Mouse (Mus musculus) limb, embryonic 13.5 days (tissue): ENCODE results near the gene Hist1h2bk. TPM values are rescaled to one million over a fixed set of nuclear protein-coding genes. Genes with fewer than 3 reads are reported as not detected.
"Not testable (repeated sequence)": the region's sequence is repeated elsewhere in the genome, so short reads cannot be mapped to it uniquely, and the experiment has no call there.

Experiments
- ATAC-seq: fragments of 200-750 bp; cut with Nextera tagmentation; 2 replicates; pipeline ENCODE4 v1.8.0; 2017; ENCODE audit warnings: low read depth, moderate number of reproducible peaks, moderate TSS enrichment; ENCODE audit not compliant: low FRiP score
- H3K27ac ChIP-seq: fragments of 300-500 bp; sonication (generic); 2 replicates; pipeline ENCODE4 v1.5.1; 2015; ENCODE audit warnings: inconsistent platforms, mild to moderate bottlenecking, moderate library complexity
- H3K27me3 ChIP-seq: fragments of 300-500 bp; sonication (generic); 2 replicates; pipeline ENCODE4 v1.6.1; 2015; ENCODE audit warnings: mild to moderate bottlenecking, inconsistent platforms
- H3K36me3 ChIP-seq: fragments of 300-500 bp; sonication (generic); 2 replicates; pipeline ENCODE4 v1.6.1; 2015; ENCODE audit warnings: inconsistent platforms, mild to moderate bottlenecking, moderate library complexity
- H3K4me1 ChIP-seq: fragments of 300-500 bp; sonication (generic); 2 replicates; pipeline ENCODE4 v1.6.1; 2015; ENCODE audit warnings: inconsistent platforms
- H3K4me2 ChIP-seq: fragments of 300-500 bp; sonication (generic); replicated peaks from 2 replicates; pipeline ENCODE4 v1.6.1; 2015; ENCODE audit warnings: inconsistent platforms, mild to moderate bottlenecking, moderate library complexity
- H3K4me3 ChIP-seq: fragments of 300-500 bp; sonication (generic); 2 replicates; pipeline ENCODE4 v1.5.1; 2015; ENCODE audit warnings: moderate library complexity, mild to moderate bottlenecking, inconsistent platforms
- H3K9ac ChIP-seq: fragments of 300-500 bp; sonication (generic); 2 replicates; pipeline ENCODE4 v1.6.1; 2015; ENCODE audit warnings: mild to moderate bottlenecking, inconsistent platforms
- H3K9me3 ChIP-seq: fragments of 300-500 bp; sonication (generic); 2 replicates; pipeline ENCODE4 v1.6.1; 2016; ENCODE audit warnings: inconsistent platforms
- WGBS: fragments of 180-500 bp; shearing (Covaris S2); methylation state at CpG from one replicate; pipeline ENCODE4 v1.1.7; 2015; 5-methylcytosine and 5-hydroxymethylcytosine counted together
- polyA plus RNA-seq: library from polyadenylated mRNA; unstranded; fragments of >200 nt; fragmentation: Nextera tagmentation; extraction: Ambion mirVana; gene quantifications from 2 replicates; pipeline ENCODE4 v1.2.1, GENCODE M21; 2015

Hist1h2bk gene
- 14.4 and 16.2 TPM in 2 replicates for polyA plus RNA-seq

DNA sequence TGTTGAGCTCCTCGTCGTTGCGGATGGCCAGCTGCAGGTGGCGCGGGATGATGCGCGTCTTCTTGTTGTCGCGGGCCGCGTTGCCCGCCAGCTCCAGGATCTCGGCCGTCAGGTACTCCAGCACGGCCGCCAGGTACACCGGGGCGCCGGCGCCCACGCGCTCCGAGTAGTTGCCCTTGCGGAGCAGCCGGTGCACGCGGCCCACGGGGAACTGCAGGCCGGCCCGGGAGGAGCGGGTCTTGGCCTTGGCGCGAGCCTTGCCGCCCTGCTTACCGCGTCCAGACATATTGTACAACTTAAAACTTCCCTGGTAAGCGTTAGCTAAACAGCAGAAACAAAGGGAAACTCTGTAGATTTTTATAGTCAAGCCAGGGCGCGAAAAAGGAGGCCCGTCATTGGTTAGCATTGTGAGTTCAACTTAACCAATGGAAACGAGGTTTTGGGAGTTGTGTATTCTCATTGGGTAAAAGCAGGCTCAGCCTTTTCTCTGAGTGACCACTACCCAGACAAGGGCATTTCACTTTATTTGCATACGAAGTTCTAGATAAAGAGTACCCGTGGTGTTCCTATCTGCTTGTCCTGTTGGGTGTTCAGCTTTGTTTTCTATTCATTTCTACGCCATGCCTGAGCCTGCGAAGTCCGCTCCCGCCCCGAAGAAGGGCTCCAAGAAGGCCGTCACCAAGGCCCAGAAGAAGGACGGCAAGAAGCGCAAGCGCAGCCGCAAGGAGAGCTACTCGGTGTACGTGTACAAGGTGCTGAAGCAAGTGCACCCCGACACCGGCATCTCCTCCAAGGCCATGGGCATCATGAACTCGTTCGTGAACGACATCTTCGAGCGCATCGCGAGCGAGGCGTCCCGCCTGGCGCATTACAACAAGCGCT, at the start of gene Hist1h2bk, which contains the start of gene Hist1h2ah:
TSS of gene Hist1h2bk (plus strand) at position 604 of the 882 bp plus-strand sequence.
TSS of gene Hist1h2ah (minus strand) at position 302 of the 882 bp plus-strand sequence.
- H3K4me2 ChIP-seq: peak within 1 kb of the TSS; percentile 79
- WGBS: under 1% methylated on average over 23 of the region's 69 CpGs
- H3K27ac ChIP-seq: peak within 1 kb of the TSS; percentile 90
- H3K27me3 ChIP-seq, H3K36me3 ChIP-seq, H3K9me3 ChIP-seq: not testable (repeated sequence)
- H3K4me3 ChIP-seq: peak within 1 kb of the TSS; percentile 46
- H3K9ac ChIP-seq: peak within 1 kb of the TSS; percentile 69
- peak; percentile 98 for ATAC-seq
- peaks cover 31% of the 10 kb centered on the region for H3K4me1 ChIP-seq

DNA sequence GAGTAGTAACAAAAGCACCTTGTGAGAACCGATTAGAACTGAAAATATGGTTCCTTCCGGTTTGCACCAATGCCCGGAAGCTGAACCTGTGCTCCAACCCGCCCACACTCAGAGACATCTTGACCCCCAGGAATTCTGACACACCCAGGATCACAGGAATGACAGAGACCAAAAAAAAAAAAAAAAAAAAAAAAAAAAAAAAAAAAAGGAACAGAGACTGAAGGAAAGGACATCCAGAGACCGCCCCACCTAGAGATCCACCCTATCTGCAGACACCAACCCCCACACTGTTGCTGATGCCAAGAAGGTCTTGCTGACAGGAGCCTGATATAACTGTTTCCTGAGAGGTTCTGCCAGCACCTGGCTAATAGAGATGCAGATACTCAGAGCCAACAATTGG, 43.1 kb upstream of the Hist1h2bk start:
- Histone ChIP-seq H3K27me3 (peaks cover 47% of the 10 kb centered on the region), H3K36me3 (no peaks in the 10 kb centered on the region), H3K4me3 (no peak overlapping the region), H3K9me3 (peaks cover 2% of the 10 kb centered on the region; the same call in 1 of the 2 replicates), H3K27ac (no peak overlapping the region), H3K4me1 (peaks cover 8% of the 10 kb centered on the region), H3K4me2 (no peak overlapping the region), H3K9ac (no peak overlapping the region)
- 83% methylated on average over 5 of the region's 5 CpGs for WGBS
- ATAC-seq: no peak

GRCm38 (mm10) chr13:21993957-21994738, 41.5 kb upstream of the Hist1h2bk start:
- no peak for ATAC-seq
- H3K4me2 ChIP-seq: peak overlapping the region; percentile 31
- peaks cover 61% of the 10 kb centered on the region for H3K27me3 ChIP-seq
- H3K9ac ChIP-seq: no peak overlapping the region
- H3K27ac ChIP-seq: no peak overlapping the region
- no peaks in the 10 kb centered on the region for H3K36me3 ChIP-seq
- H3K4me3 ChIP-seq: no peak overlapping the region
- H3K9me3 ChIP-seq: peaks cover 2% of the 10 kb centered on the region; the same call in 1 of the 2 replicates
- H3K4me1 ChIP-seq: peaks cover 8% of the 10 kb centered on the region
- WGBS: 1% methylated on average over 22 of the region's 22 CpGs

DNA sequence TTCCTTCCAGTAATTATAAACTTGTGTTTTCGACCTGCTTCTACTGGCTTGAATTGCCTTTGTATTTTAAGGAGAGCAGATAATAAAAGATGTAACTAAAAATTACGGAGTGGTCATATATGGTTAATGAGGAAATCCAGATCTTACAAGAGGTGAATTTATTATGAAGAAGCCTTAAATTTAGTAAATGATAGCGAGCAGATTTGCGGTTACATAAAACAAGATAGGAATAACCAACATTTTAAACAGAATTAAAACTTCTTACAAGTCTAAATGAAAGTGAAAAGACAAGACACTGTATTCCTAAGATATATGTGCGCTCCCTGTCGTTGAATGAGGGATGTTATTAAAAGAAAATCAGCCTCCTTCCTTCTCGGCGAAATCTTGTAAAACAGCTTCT, 40.8 kb upstream of the Hist1h2bk start:
- 3% methylated on average over 8 of the region's 8 CpGs for WGBS
- no peak for ATAC-seq
- Histone ChIP-seq H3K4me3 (peak overlapping the region; percentile 35), H3K36me3 (no peaks in the 10 kb centered on the region), H3K4me1 (peaks cover 8% of the 10 kb centered on the region), H3K27me3 (peaks cover 69% of the 10 kb centered on the region), H3K9me3 (peaks cover 2% of the 10 kb centered on the region; the same call in 1 of the 2 replicates), H3K9ac (no peak overlapping the region), H3K4me2 (peak overlapping the region; percentile 57), H3K27ac (no peak overlapping the region)

- no peak; the same call in 1 of the 2 replicates for ATAC-seq
- H3K9me3 ChIP-seq: peaks cover 2% of the 10 kb centered on the region; the same call in 1 of the 2 replicates
These were observed 40.2 kb upstream of the Hist1h2bk start for GRCm38 (mm10) chr13:21995331-21995914.

GRCm38 (mm10) chr13:21996101-21996839, 39.4 kb upstream of the Hist1h2bk start:
- H3K27me3 ChIP-seq: peaks cover 82% of the 10 kb centered on the region
- WGBS: 2% methylated on average over 12 of the region's 12 CpGs

More at GRCm38 (mm10) chr13:21995331-21995914, 40.2 kb upstream of the Hist1h2bk start:
- peak overlapping the region; percentile 35 for H3K4me3 ChIP-seq
- WGBS: under 1% methylated on average over 20 of the region's 21 CpGs
- no peaks in the 10 kb centered on the region for H3K36me3 ChIP-seq
- peaks cover 74% of the 10 kb centered on the region for H3K27me3 ChIP-seq
- no peak overlapping the region for H3K9ac ChIP-seq
- peak overlapping the region; percentile 57 for H3K4me2 ChIP-seq
- H3K27ac ChIP-seq: no peak overlapping the region
- H3K4me1 ChIP-seq: peaks cover 8% of the 10 kb centered on the region

GRCm38 (mm10) chr13:21996840-21997185, 38.9 kb upstream of the Hist1h2bk start:
- WGBS: 1% methylated on average over 13 of the region's 13 CpGs
- Histone ChIP-seq H3K9ac (no peak overlapping the region), H3K36me3 (no peaks in the 10 kb centered on the region), H3K27me3 (peaks cover 84% of the 10 kb centered on the region), H3K27ac (no peak overlapping the region), H3K4me3 (peak overlapping the region; percentile 24), H3K4me1 (peaks cover 8% of the 10 kb centered on the region), H3K9me3 (no peaks in the 10 kb centered on the region), H3K4me2 (peak overlapping the region; percentile 52)
- ATAC-seq: no peak

More at GRCm38 (mm10) chr13:21996101-21996839, 39.4 kb upstream of the Hist1h2bk start:
- Histone ChIP-seq H3K36me3 (no peaks in the 10 kb centered on the region), H3K9me3 (no peaks in the 10 kb centered on the region), H3K4me2 (peak overlapping the region; percentile 57), H3K4me3 (peak overlapping the region; percentile 35), H3K4me1 (peaks cover 8% of the 10 kb centered on the region), H3K27ac (no peak overlapping the region), H3K9ac (no peak overlapping the region)
- no peak for ATAC-seq

GRCm38 (mm10) chr13:21997201-21997820, 38.4 kb upstream of the Hist1h2bk start:
- no peak overlapping the region for H3K9ac ChIP-seq
- H3K4me2 ChIP-seq: peak overlapping the region; percentile 52
- WGBS: 1% methylated on average over 21 of the region's 21 CpGs
- H3K4me1 ChIP-seq: peaks cover 8% of the 10 kb centered on the region
- no peak for ATAC-seq
- H3K9me3 ChIP-seq: no peaks in the 10 kb centered on the region
- no peak overlapping the region for H3K27ac ChIP-seq
- peak overlapping the region; percentile 24 for H3K4me3 ChIP-seq
- H3K27me3 ChIP-seq: peaks cover 89% of the 10 kb centered on the region
- H3K36me3 ChIP-seq: no peaks in the 10 kb centered on the region

DNA sequence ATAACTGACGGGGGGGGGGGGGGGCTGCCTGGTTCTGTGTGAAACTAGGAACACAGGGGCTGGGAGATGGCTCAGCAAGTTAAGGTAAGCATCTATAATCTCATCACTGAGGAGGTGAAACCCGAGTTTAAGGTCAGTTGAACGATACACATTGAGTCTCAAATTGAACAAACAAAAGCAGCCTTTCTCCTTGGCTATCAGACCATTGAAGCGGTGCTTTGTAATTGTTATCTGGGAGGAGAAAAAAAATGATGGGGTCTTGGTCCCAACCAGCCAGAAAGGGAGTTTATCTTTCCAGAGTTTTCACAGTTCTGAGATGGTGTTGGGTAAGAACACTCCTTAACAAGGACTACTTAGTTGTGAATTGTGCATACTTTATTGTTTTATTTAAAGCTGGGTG, 37.8 kb upstream of the Hist1h2bk start:
- no peak overlapping the region for H3K4me3 ChIP-seq
- H3K27me3 ChIP-seq: peaks cover 91% of the 10 kb centered on the region
- WGBS: 9% methylated on average over 4 of the region's 4 CpGs
- H3K9me3 ChIP-seq: no peaks in the 10 kb centered on the region
- no peak overlapping the region for H3K27ac ChIP-seq
- ATAC-seq: no peak
- no peak overlapping the region for H3K9ac ChIP-seq
- H3K4me2 ChIP-seq: no peak overlapping the region
- no peaks in the 10 kb centered on the region for H3K36me3 ChIP-seq
- peaks cover 8% of the 10 kb centered on the region for H3K4me1 ChIP-seq

- no peak overlapping the region for H3K4me2 ChIP-seq
- 17% methylated on average over 3 of the region's 3 CpGs for WGBS
These were observed 37.3 kb upstream of the Hist1h2bk start for GRCm38 (mm10) chr13:21998412-21998811.

DNA sequence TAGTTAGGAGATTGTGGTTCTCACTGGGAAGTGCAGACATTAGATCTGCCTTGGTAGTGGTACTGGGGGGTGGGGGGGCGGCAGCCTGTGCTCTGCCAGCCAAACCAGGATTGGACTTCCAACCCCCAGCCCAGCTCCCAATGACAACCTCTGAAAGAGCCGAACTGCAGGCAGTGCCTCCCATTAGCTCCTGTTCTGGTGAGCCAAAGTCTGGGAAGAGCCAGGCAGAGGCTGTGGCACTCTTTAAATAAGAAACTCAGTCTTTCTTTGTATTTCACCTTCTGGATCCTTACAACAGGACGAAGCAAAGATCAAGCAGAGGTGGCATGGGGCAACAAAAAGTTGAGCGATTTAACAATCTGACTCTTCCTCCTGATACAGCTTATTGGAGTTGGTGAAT, 36.5 kb upstream of the Hist1h2bk start:
- H3K27me3 ChIP-seq: peaks cover 97% of the 10 kb centered on the region
- no peaks in the 10 kb centered on the region for H3K9me3 ChIP-seq
- no peak for ATAC-seq
- H3K9ac ChIP-seq: no peak overlapping the region
- no peak overlapping the region for H3K4me3 ChIP-seq
- H3K4me1 ChIP-seq: peaks cover 8% of the 10 kb centered on the region
- H3K27ac ChIP-seq: no peak overlapping the region
- H3K4me2 ChIP-seq: no peak overlapping the region
- H3K36me3 ChIP-seq: no peaks in the 10 kb centered on the region
- 35% methylated on average over 4 of the region's 4 CpGs for WGBS

More at GRCm38 (mm10) chr13:21998412-21998811, 37.3 kb upstream of the Hist1h2bk start:
- Histone ChIP-seq H3K4me3 (no peak overlapping the region), H3K9me3 (no peaks in the 10 kb centered on the region), H3K27ac (no peak overlapping the region), H3K9ac (no peak overlapping the region), H3K4me1 (peaks cover 8% of the 10 kb centered on the region), H3K36me3 (no peaks in the 10 kb centered on the region), H3K27me3 (peaks cover 94% of the 10 kb centered on the region)
- ATAC-seq: no peak
